Mouse (Mus musculus) bone marrow macrophage, adult 2 months (primary cell): ENCODE data around the gene Arhgap1. TPM values are rescaled to one million over a fixed set of nuclear protein-coding genes. Genes with fewer than 3 reads are reported as not detected.

Source experiments
- H3K27ac ChIP-seq: 2 replicates; pipeline ENCODE4 v1.5.1; 2012; ENCODE audit warnings: low read depth, low read length; ENCODE audit not compliant: insufficient read depth
- H3K4me1 ChIP-seq: 2 replicates; pipeline ENCODE4 v1.6.1; 2012; ENCODE audit warnings: low read length; ENCODE audit not compliant: control insufficient read depth, insufficient read depth
- H3K4me3 ChIP-seq: 2 replicates; pipeline ENCODE4 v1.5.1; 2012; ENCODE audit warnings: mild to moderate bottlenecking, low read length, moderate library complexity; ENCODE audit not compliant: insufficient read depth
- CTCF ChIP-seq: IDR thresholded peaks from 2 replicates; pipeline ENCODE4 v1.5.1; 2012; ENCODE audit warnings: low read depth, mild to moderate bottlenecking, low read length, moderate library complexity
- POLR2A ChIP-seq: IDR thresholded peaks from 2 replicates; pipeline ENCODE4 v1.6.1; 2012; ENCODE audit warnings: mild to moderate bottlenecking, low read depth, low read length, borderline replicate concordance
- polyA plus RNA-seq: library from polyadenylated mRNA; stranded (reverse); fragments of >200 nt; gene quantifications from 2 replicates; pipeline ENCODE4 v1.2.4, GENCODE M21; 2012; ENCODE audit not compliant: missing spikeins, insufficient read depth, insufficient read length

The Arhgap1 gene
- polyA plus RNA-seq, 1 experiment: 88.4 TPM

DNA sequence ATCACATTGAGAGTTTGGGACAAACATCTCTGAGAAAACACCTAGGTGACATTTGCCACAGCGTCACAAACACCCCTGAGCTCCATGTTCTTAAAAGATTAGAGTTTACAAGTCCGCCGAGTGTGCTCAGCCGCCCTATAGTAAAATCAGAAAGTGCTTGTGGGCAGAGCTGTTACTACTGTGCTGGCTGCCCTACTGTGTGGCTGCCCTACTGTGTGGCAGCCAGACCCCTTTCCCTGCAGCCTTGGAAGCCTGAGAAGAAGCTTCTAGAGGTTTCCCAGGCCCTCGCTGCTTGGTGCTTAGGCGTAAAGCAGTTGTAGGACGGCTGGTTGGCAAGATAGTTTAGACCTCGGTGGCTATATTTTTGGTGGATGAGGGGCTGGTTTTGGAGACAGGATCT, 10.0 kb downstream of the Arhgap1 start:
- TF ChIP-seq CTCF (no peak), POLR2A (no peak)
- Histone ChIP-seq H3K4me3 (no peak overlapping the region), H3K4me1 (0 out of 2 replicates have a peak, but pooled peaks cover 5% of the 10 kb centered on the region), H3K27ac (no peak overlapping the region)

DNA sequence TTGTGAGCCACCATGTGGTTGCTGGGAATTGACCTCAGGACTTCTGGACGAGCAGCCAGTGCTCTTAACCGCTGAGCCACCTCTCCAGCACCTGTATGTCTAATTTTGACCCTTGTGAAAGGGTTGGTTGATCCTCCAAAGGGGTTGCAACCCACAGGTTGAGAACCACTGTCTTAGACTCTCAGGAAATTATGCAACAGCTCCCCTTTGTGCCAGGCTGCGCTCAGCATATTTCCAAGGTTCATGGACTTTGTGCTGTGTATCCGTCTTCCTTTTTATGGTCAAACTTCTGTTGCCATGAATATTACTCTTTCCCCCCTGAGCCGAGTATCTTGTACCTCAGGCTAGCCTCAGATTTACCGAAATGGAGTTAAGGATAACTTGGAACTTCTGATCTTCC, 11.3 kb downstream of the Arhgap1 start:
- 0 out of 2 replicates have a peak, but pooled peaks cover 5% of the 10 kb centered on the region for H3K4me1 ChIP-seq
- H3K4me3 ChIP-seq: no peak overlapping the region
- TF ChIP-seq CTCF: no peak
- no peak for TF ChIP-seq POLR2A
- no peak overlapping the region for H3K27ac ChIP-seq

DNA sequence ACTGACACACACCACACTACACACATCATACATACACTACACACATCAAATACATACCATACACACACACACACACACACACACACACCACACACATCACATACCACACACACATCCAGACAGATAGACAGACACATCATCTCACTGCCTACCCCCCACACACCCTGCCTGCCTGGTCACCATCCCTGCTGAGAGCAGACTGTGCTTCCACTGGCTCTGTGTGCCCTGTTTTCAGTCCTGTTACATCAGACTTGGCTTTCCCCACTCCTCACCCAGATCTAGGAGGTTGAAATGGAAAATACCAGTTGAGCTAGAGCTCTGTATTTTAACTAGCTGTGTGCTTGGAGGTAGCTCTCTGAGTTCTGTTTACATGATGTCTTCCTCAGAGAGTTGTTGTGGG, 15.1 kb downstream of the Arhgap1 start:
- H3K4me3 ChIP-seq: no peak overlapping the region
- 0 out of 2 replicates have a peak, but pooled peaks cover 5% of the 10 kb centered on the region for H3K4me1 ChIP-seq
- no peak overlapping the region for H3K27ac ChIP-seq
- TF ChIP-seq POLR2A (no peak), CTCF (no peak)

DNA sequence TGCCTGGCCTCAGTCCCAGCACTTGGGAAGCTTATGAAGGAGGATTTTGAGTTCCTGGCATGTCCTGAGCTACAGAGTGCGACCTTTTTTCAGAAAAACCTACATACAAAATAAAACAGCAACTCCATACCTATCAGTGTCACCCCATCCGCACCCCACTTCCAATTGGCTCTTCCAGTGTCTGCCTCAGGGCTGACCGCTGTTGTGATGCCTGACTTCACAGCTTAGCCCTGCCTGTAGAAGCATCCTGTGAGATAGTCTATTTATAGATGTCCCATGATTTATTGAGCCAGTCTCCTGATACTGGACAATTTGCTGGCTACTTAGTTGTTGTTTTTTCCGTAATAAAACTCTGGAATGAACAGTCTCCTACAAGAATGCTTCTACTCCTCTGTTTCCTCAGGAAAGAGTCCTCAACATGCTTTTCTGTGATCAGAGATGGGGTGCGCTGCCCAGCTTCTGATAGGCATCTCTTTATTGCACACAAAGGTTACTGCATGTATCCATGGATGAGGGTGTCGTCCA, 16.8 kb downstream of the Arhgap1 start:
- no peak overlapping the region for H3K27ac ChIP-seq
- no peak overlapping the region for H3K4me3 ChIP-seq
- H3K4me1 ChIP-seq: no peaks in the 10 kb centered on the region
- TF ChIP-seq CTCF: no peak
- no peak for TF ChIP-seq POLR2A

DNA sequence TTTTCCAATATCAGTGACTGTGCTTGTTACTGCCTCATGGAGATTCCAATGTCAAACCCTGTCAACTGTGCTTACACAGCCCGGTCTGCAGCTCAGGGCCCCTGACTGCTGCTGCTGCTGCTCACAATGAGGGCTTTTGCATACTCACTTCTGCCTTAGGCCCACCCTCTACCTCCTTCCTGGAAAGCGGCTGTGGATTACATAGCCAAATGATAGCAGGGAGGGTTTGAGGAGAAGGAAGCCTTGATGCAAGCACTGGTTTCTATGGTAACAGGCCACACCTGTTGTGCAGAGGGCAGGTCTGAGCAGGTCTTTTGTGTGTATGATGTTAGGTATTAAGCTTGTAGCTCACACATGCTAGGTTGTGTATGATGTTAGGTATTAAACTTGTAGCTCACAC, 18.1 kb downstream of the Arhgap1 start:
- Histone ChIP-seq H3K27ac (no peak overlapping the region), H3K4me3 (no peak overlapping the region), H3K4me1 (no peaks in the 10 kb centered on the region)
- TF ChIP-seq POLR2A: no peak
- no peak for TF ChIP-seq CTCF

DNA sequence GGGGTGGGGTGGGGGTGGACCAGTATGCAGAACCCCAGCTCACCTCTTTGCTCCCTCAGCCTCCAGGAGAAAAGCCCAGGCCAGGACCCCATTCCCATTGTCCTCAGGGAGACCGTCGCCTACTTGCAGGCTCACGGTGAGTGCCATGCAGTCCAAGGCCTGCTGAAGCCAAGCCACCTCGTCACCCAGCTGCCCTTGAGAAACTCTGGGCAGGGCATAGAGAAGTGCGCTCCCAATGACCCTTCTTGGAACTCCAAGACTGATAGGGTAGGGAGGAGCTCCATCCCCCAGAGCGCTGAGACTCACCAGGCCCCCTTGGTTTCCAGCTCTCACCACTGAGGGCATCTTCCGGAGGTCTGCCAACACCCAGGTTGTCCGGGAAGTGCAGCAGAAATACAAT, 19.7 kb downstream of the Arhgap1 start:
- H3K27ac ChIP-seq: no peak overlapping the region
- no peak for TF ChIP-seq CTCF
- no peaks in the 10 kb centered on the region for H3K4me1 ChIP-seq
- H3K4me3 ChIP-seq: no peak overlapping the region

DNA sequence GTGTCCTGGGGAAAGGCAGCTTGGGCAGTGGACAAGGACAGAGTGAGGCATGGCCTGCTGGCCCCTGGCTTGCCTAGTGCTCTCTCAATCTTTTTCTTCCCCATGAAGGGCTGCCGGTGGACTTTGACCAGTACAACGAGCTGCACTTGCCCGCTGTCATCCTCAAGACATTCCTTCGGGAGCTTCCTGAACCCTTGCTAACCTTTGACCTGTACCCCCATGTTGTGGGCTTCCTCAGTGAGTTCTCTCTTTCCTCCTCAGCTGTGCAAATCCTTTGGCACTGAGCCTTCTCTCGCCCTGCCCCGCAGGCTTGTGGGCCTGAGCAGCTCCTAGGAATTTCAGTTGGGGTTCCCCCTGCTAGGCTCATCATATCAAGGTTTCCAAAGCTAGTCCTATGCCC, 20.4 kb downstream of the Arhgap1 start:
- H3K4me1 ChIP-seq: no peaks in the 10 kb centered on the region
- TF ChIP-seq CTCF (no peak), POLR2A (no peak)
- H3K4me3 ChIP-seq: no peak overlapping the region
- no peak overlapping the region for H3K27ac ChIP-seq

DNA sequence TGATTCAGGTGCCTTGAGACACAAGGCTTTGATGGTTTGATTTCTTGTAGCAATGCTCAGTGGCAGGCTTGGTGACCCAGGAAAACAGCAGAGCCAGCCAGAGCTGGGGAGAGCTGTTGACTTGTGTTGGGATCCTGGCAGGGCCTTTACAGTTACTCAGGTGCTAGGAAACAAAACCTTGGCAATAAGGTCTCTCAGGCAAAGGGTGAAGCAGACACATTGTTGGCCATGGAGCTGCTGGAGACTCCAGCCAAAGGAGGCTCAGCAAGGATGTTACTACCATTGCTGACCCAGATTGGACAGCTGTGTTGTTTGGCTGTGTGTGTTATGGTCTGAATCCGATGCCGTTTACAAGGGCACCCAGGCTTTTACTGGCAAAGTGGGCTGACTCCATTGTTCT, 23.9 kb downstream of the Arhgap1 start:
- H3K4me3 ChIP-seq: no peak overlapping the region
- no peak overlapping the region for H3K27ac ChIP-seq
- TF ChIP-seq CTCF (no peak), POLR2A (no peak)
- peaks cover 9% of the 10 kb centered on the region for H3K4me1 ChIP-seq

DNA sequence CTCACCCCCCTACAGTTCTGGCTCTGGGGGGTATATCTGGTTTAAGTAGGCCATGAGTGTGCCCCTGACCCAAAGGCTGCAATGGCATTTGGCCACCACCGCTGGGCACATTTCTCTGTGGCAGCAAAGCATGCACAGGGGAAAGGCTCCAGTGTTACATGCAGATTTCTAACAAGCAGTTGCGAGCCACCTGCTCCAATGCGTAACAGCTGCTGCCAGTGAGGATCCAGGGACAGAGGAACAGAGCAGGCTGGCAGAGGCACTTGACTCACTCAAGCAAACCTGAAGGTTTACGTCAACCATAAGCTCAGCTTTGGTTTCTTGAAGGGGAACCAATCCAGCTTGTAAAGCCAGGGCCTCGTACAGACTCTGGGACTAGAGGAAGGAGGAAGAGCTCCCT, 25.2 kb downstream of the Arhgap1 start:
- Histone ChIP-seq H3K27ac (no peak overlapping the region), H3K4me3 (no peak overlapping the region), H3K4me1 (peaks cover 9% of the 10 kb centered on the region)
- TF ChIP-seq CTCF (no peak), POLR2A (no peak)

DNA sequence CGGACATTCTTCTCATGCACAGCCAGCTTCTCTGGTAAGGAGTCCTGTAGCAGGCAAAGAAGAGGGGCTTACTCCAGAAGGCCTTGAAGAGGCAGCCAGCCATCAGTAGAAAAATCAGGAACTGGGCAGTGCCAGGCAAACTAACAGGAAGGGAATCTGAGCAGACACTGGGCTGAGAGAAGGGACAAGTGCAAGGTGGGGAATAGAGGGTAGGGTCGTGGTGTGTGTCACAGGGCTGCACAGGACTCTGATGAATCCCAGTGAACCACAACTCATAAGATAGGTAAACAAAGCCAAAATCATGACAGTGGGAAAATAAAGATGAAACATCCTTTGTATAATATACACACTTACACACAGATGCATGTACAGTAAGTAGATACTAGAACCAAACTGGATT, 26.8 kb downstream of the Arhgap1 start:
- H3K4me1 ChIP-seq: peaks cover 9% of the 10 kb centered on the region
- H3K4me3 ChIP-seq: no peak overlapping the region
- TF ChIP-seq POLR2A (no peak), CTCF (no peak)
- H3K27ac ChIP-seq: no peak overlapping the region

DNA sequence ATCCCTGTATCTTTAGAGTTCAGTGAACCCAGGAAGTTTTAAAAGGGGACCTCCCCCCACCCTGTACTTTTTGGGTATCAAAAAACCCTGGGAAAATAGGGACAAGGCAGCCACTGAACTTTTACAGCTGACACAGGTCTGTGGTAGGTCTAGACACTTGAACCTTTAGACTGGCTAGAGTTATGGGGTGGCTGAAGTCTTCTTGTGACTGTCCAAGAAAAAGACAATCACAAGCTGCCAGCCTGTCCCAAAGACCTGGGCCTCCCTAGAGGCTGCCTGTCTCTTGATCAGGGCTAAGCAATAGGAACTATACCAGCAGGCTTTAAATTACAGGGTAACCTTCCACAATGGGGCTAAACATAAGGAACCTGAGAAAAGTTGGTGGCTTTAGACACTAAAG, 27.3 kb downstream of the Arhgap1 start:
- Histone ChIP-seq H3K27ac (no peak overlapping the region), H3K4me3 (no peak overlapping the region), H3K4me1 (peaks cover 9% of the 10 kb centered on the region)
- no peak for TF ChIP-seq POLR2A
- no peak for TF ChIP-seq CTCF
